Mouse (Mus musculus): ENCODE measurements around the gene Xrcc6. TPM values are rescaled to one million over a fixed set of nuclear protein-coding genes. Genes with fewer than 3 reads are reported as not detected.
A peak's percentile ranks its signal among the peaks of the same experiment; 100 is the strongest.
"Not testable (repeated sequence)": the region's sequence is repeated elsewhere in the genome, so short reads cannot be mapped to it uniquely, and the experiment has no call there.

The Xrcc6 gene
- polyA plus RNA-seq, 1 experiment from 2014 or later, result 88.5 TPM

DNA sequence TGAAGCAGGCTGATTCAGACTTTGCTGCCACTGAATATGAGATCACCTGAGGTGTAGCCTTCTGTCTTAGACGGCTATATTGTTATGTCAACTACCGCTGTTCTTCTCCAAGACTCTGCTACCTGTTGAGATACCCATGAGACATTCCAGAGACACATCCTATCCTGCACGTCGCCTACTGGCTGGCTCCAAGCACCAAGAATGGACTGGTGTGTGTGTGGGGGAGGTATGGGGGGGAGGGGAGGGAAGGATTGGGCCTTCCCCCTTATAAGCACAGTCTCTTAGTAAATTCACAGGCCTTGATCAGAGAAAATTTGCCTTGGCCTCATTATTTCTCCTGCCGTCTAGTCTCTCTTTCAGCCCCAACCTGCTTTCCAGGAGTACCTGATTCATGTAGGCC lies 19.8 kb upstream of the Xrcc6 start:
- Histone ChIP-seq H3K27ac (no peak overlapping the region), H3K9ac (no peak overlapping the region), H3K9me3 (peaks cover 5% of the 10 kb centered on the region; the same call in 1 of the 2 replicates), H3K27me3 (no peaks in the 10 kb centered on the region), H3K36me3 (no peaks in the 10 kb centered on the region), H3K4me3 (no peak overlapping the region), H3K4me1 (no peaks in the 10 kb centered on the region), H3K4me2 (replicated peaks) (no peak overlapping the region)
- 88% methylated on average over 5 of the region's 5 CpGs for WGBS
- ATAC-seq (ENCODE audit: low FRiP score, low read depth), result no peak

DNA sequence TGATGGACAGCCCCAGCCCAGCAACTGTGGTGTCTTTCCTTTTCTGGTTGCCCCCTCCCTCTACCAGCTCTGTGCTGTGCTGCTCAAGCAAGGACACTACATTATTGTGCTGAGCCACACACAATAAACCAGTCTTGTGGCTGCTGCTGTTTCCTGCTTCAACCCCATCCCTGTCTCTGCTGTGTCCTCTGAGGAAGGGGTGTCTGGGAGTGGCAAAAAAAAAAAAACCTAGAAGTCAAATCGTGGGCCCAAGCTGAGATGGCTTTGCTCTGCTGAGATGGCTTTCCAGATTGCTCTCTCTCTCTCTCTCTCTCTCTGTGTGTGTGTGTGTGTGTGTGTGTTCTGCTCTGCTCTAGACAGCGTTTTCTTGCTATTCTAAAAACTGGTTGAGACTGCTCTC lies 19.2 kb upstream of the Xrcc6 start:
- Histone ChIP-seq H3K4me3 (no peak overlapping the region), H3K27me3 (no peaks in the 10 kb centered on the region), H3K4me1 (no peaks in the 10 kb centered on the region), H3K36me3 (no peaks in the 10 kb centered on the region), H3K9me3 (peaks cover 9% of the 10 kb centered on the region), H3K27ac (no peak overlapping the region), H3K4me2 (replicated peaks) (no peak overlapping the region), H3K9ac (no peak overlapping the region)
- no peak for ATAC-seq (ENCODE audit: low FRiP score, low read depth)
- WGBS, result 58% methylated on average over 2 of the region's 2 CpGs

DNA sequence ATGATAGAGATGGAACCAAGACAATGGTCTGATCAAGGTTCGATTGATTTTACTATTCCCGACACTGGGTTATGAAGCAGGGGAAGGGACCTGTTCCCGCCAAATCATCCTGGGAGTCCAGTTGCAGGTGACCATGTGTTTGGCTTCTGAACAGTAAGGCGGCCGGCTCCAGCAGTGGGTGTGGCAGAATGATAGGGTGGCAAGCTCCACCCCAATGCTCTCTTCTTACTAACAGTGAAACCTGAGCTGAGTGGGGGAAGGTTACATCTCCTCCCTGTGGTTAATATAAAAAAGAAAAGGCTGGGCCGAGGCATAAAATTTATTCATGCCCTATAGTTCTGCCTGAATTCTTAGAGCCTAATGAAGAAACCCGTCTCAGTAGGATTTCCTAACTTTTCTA lies 18.5 kb upstream of the Xrcc6 start:
- ATAC-seq (ENCODE audit: low FRiP score, low read depth), result 0 out of 2 replicates have a peak, but pooled peaks have one; percentile 19
- Histone ChIP-seq H3K27me3 (no peaks in the 10 kb centered on the region), H3K4me3 (no peak overlapping the region), H3K4me1 (no peaks in the 10 kb centered on the region), H3K4me2 (replicated peaks) (no peak overlapping the region), H3K9ac (no peak overlapping the region), H3K9me3 (peaks cover 9% of the 10 kb centered on the region), H3K36me3 (no peaks in the 10 kb centered on the region), H3K27ac (no peak overlapping the region)
- 50% methylated on average over 7 of the region's 7 CpGs for WGBS

DNA sequence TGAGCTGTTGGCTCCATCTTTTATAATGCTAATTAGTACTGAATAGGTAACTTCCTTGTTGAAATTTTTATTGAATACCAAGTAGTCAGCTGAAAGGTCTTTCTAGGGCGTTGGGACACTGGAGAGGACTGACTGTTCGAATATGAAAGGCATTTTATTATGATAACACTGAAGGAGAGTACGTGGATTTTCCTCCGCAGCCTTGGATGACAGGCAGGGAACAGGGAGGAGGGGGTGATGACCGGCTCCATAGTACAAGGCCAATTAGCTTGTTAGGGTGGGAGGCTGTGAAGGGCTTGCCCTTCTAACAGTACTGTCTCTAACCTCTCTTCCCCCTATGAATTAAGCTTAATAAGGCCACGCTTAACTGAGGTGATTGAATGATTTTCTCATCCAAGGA lies 18.0 kb upstream of the Xrcc6 start:
- not testable (repeated sequence) for H3K27ac ChIP-seq; H3K27me3 ChIP-seq; H3K4me2 ChIP-seq (replicated peaks); H3K4me3 ChIP-seq; ATAC-seq (ENCODE audit: low FRiP score, low read depth); H3K9ac ChIP-seq; H3K9me3 ChIP-seq; H3K4me1 ChIP-seq; H3K36me3 ChIP-seq
- WGBS, result 76% methylated on average over 6 of the region's 6 CpGs

DNA sequence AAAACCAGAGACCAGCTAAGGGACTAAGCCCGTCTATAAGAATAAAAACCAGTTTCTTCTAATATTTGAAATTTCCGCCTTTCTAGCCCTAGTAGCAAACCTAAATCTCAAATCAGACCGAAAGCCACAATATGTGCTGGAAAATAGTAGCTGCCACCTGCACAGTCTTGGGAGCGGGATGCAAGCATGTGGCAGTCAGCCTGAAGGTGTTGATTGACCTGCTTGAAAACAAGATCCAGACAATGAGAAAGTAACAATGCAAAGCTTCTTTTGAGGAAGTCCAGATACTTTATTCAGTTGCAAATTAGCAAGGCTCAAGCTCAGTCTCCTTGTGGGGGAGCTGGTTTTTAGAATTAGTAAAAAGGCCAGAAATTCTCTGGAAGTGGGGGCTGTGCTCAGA lies 17.1 kb upstream of the Xrcc6 start:
- not testable (repeated sequence) for ATAC-seq (ENCODE audit: low FRiP score, low read depth); H3K4me2 ChIP-seq (replicated peaks); H3K4me3 ChIP-seq; H3K4me1 ChIP-seq; H3K27me3 ChIP-seq; H3K36me3 ChIP-seq; H3K27ac ChIP-seq; H3K9me3 ChIP-seq; H3K9ac ChIP-seq
- WGBS, result 90% methylated on average over 4 of the region's 4 CpGs

DNA sequence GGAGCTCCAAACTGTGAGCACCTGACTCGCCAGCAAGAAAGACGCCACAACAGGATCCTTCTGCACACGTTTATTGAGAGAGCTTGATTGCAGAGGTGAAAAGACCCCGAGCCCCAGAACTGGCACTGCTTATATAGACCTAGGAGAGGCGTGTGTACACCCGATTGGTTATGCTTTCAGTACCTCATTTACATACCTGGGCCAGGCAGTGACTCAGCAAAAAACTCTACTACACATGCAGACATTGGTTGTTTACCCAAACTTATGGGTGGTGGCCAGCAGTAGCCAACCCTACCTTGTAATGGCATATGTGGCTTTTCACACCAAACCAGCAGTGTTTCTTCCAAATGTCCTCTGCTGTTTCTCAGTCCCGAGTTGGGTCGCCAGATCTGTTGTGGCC lies 12.5 kb upstream of the Xrcc6 start:
- H3K36me3 ChIP-seq; H3K9me3 ChIP-seq; H3K27ac ChIP-seq; H3K4me3 ChIP-seq; ATAC-seq (ENCODE audit: low FRiP score, low read depth); H3K27me3 ChIP-seq; H3K4me1 ChIP-seq; H3K9ac ChIP-seq; H3K4me2 ChIP-seq (replicated peaks): not testable (repeated sequence)
- WGBS, result 88% methylated on average over 8 of the region's 8 CpGs

DNA sequence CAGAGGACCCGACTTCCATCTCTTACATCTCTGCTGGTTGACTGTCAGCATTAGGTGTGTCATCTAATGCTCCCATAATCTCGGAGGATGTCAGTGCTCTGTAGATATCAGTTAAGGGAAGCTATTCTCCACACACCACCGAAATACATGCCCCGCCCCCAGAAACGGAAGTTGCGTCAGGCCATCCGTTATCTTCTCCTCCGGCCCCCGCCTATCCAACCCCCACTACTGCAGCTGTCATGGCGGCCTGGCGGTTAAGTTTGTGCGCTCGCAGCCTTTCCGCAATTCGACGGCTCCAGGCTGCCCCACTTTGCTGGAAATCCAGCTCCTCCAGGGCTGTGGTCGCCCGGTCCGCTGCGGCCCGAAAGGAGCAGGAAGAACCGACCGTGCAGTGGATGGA lies 7.3 kb upstream of the Xrcc6 start, which contains the start of gene 1700029P11Rik:
TSS of gene 1700029P11Rik (plus strand) at position 220 of the 400 bp plus-strand sequence.
- no peaks in the 10 kb centered on the region for H3K9me3 ChIP-seq
- H3K4me3 ChIP-seq, result no peak within 1 kb of the TSS
- no peaks in the 10 kb centered on the region for H3K4me1 ChIP-seq
- H3K9ac ChIP-seq, result no peak within 1 kb of the TSS
- no peaks in the 10 kb centered on the region for H3K27me3 ChIP-seq
- H3K27ac ChIP-seq, result no peak within 1 kb of the TSS
- WGBS, result 96% methylated on average over 23 of the region's 23 CpGs
- ATAC-seq (ENCODE audit: low FRiP score, low read depth), result no peak
- H3K4me2 ChIP-seq (replicated peaks), result no peak within 1 kb of the TSS
- H3K36me3 ChIP-seq, result no peaks in the 10 kb centered on the region

DNA sequence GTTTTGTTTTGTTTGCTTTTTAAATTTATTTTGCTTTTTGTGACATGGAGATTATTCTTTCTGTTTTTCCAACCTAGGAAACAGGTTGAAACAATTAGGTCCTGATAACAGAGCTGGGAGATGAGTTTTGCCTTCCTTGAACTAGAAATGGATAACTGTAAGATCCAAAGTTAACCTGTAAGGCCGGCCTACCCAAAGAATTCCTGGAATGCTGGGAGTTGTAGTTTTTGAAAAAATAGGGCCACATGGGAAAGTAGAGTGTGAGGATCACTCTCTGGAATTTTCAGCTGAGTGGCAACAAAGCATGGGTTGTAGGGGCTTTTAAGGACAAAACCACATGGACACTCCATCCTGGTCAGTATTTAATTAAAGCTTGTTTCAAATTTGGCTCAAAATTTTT lies 5.5 kb upstream of the Xrcc6 start:
- H3K36me3 ChIP-seq, result no peaks in the 10 kb centered on the region
- H3K4me3 ChIP-seq, result no peak overlapping the region
- WGBS, result 56% methylated on average over 1 of the region's 1 CpGs
- H3K27ac ChIP-seq, result no peak overlapping the region
- no peaks in the 10 kb centered on the region for H3K27me3 ChIP-seq
- H3K4me2 ChIP-seq (replicated peaks), result no peak overlapping the region
- ATAC-seq (ENCODE audit: low FRiP score, low read depth), result no peak
- H3K4me1 ChIP-seq, result no peaks in the 10 kb centered on the region
- H3K9me3 ChIP-seq, result no peaks in the 10 kb centered on the region
- no peak overlapping the region for H3K9ac ChIP-seq

DNA sequence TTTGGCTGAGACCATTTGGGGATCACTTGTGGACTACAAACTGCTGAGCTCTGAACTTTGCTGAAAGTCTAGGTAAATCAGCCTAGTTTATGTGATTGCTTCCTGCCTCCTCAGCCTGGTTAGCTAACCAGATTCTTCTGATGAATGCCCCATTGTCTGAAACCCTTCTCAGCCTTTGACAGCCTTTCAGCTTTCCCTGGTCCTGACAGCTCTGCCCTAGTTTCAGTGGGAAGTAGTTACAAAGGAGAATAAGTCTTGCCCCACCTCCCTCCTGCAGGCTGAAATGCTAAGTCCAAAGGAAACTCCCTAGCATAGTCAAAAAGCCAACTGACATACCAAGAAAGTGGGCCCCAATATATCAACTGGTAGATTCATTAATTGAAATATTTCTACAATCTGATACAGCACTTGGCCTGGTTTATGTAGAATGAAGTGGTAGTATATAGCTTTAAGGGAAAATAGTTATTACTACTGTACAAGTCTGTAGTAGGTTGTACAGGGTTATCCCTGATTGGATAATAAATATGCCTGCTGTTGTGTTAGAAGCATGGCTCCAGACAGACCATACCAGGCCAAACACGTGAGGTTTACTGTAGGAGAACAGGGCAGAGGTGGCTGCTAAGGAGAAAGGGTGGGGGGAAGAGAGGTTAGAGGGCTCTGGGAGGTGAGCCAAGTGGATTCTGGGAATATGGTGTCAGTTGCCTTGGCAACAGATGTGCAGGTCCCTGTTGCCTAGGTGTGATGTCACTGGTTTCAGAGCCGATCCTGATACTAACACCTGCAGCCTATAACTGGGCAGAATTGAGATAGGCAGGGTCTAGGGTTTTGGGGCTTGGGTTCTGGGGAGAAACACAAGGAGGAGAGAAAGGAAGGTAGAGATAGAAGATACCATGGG lies 2.1 kb upstream of the Xrcc6 start:
- 58% methylated on average over 2 of the region's 2 CpGs for WGBS

DNA sequence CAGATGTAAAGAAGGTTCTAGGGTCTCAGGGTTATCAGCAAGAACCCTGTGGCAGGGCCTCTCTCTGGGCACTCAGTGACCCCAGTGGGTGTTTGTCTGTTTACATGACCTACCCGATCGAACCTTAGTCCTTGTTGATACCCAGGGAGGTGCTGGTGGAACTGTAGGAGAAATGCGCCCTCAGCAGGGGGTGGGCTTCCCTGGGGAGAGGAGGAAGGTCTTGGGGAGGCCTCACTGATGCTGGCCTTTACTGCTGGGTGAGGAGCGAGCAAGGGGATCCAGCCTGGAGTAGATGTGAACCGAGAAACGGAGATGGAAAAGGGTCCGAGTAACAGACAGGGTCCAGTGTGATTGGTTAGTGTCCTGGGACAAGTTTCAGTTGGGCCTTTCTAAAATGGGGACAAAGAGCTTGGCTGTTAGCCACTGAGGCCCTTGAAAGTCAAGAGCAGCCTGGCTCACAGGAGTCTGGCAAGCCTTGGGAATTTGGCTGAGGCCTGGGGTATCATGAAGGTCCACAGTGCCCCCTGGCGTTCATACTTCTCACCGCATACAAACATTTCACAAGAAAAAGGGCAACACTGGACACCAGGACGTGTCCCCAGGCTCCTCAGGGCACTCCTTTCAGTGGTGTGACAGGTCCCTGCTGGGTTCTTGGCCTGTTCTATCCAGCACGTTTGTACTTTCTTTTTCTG lies 1.9 kb downstream of the Xrcc6 start:
- Histone ChIP-seq H3K36me3 (peaks cover 20% of the 10 kb centered on the region), H3K27ac (no peak overlapping the region), H3K4me3 (no peak overlapping the region), H3K4me1 (no peaks in the 10 kb centered on the region), H3K4me2 (replicated peaks) (no peak overlapping the region), H3K9ac (peak overlapping the region; percentile 50; the same call in 1 of the 2 replicates), H3K9me3 (no peaks in the 10 kb centered on the region), H3K27me3 (no peaks in the 10 kb centered on the region)
- WGBS, result 49% methylated on average over 11 of the region's 11 CpGs
- no peak for ATAC-seq (ENCODE audit: low FRiP score, low read depth)

More for the DNA sequence above, 2.1 kb upstream of the Xrcc6 start:
- Histone ChIP-seq H3K27ac (no peak overlapping the region; the same call in 1 of the 2 replicates), H3K4me3 (no peak overlapping the region), H3K4me1 (no peaks in the 10 kb centered on the region), H3K27me3 (no peaks in the 10 kb centered on the region), H3K36me3 (no peaks in the 10 kb centered on the region), H3K9me3 (no peaks in the 10 kb centered on the region), H3K9ac (no peak overlapping the region), H3K4me2 (replicated peaks) (no peak overlapping the region)
- no peak for ATAC-seq (ENCODE audit: low FRiP score, low read depth)

DNA sequence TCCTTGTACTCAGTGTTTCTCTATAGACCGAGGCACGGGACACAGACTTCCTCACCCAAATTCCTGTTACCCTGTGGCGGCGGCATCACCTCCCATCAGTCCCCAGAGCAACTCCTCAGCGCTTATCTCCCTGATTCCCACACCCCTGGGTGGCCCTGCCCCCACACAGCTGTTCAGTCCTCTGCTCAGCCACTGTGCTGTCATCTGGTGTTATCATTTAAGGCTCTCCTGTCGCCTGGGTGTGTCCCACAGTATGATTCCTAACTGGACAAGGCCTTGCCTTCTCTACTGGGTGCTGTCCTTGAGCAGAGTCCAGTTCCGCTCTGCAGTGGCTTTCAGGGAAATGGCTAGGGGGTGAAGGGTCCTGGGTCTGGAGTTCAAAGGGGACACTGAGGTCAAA lies 2.9 kb downstream of the Xrcc6 start:
- Histone ChIP-seq H3K4me1 (no peaks in the 10 kb centered on the region), H3K9me3 (no peaks in the 10 kb centered on the region), H3K9ac (no peak overlapping the region), H3K4me3 (no peak overlapping the region), H3K27me3 (no peaks in the 10 kb centered on the region), H3K4me2 (replicated peaks) (no peak overlapping the region), H3K36me3 (peaks cover 31% of the 10 kb centered on the region), H3K27ac (no peak overlapping the region)
- no peak for ATAC-seq (ENCODE audit: low FRiP score, low read depth)
- 45% methylated on average over 7 of the region's 7 CpGs for WGBS

DNA sequence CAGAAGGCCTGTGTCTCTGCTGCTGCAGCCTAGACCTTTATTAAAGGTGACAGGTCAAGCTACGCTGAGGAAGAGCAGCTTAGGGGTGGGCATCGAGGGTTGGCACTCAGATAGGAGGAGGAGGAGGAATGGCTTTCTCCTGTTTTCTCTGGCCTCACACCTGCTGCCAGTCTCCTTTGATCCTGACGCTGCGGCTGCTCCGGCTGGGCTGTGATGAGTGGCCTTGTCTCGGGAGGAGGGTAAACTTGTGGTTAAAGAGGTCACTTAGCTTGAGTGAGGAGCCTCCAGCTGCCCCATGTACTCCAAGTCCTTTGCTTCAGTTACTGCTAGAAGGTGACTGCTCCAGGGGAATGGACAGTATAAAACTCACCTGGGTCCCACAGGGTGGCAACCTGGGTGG lies 6.4 kb downstream of the Xrcc6 start:
- WGBS, result 74% methylated on average over 6 of the region's 6 CpGs
- Histone ChIP-seq H3K4me1 (no peaks in the 10 kb centered on the region), H3K27ac (no peak overlapping the region), H3K4me2 (replicated peaks) (no peak overlapping the region), H3K36me3 (peaks cover 64% of the 10 kb centered on the region), H3K4me3 (no peak overlapping the region), H3K9me3 (no peaks in the 10 kb centered on the region), H3K27me3 (no peaks in the 10 kb centered on the region), H3K9ac (no peak overlapping the region)
- no peak for ATAC-seq (ENCODE audit: low FRiP score, low read depth)

All from limb, embryonic 13.5 days (tissue).